Mouse (Mus musculus) hindbrain, embryonic 10.5 days (tissue): ENCODE data around the gene Mtmr1. TPM values are rescaled to one million over a fixed set of nuclear protein-coding genes. Genes with fewer than 3 reads are reported as not detected.

Experiments
- DNase-seq: peaks from one replicate; pipeline ENCODE4 v3.0.0-alpha.2; 2017; ENCODE audit warnings: low spot score
- H3K27ac ChIP-seq: fragments of 300-500 bp; sonication (generic); 2 replicates; pipeline ENCODE4 v1.5.1; 2016; ENCODE audit warnings: mild to moderate bottlenecking, moderate library complexity
- H3K27me3 ChIP-seq: fragments of 300-500 bp; sonication (generic); 2 replicates; pipeline ENCODE4 v1.6.1; 2016; ENCODE audit warnings: mild to moderate bottlenecking; ENCODE audit not compliant: poor library complexity, insufficient read depth, severe bottlenecking
- H3K36me3 ChIP-seq: fragments of 300-500 bp; sonication (generic); 2 replicates; pipeline ENCODE4 v1.6.1; 2016; ENCODE audit warnings: mild to moderate bottlenecking, moderate library complexity
- H3K4me1 ChIP-seq: fragments of 300-500 bp; sonication (generic); replicated peaks from 2 replicates; pipeline ENCODE4 v1.6.1; 2016; ENCODE audit warnings: mild to moderate bottlenecking
- H3K4me3 ChIP-seq: fragments of 300-500 bp; sonication (generic); 2 replicates; pipeline ENCODE4 v1.5.1; 2016; ENCODE audit warnings: mild to moderate bottlenecking, moderate library complexity
- H3K9me3 ChIP-seq: fragments of 300-500 bp; sonication (generic); 2 replicates; pipeline ENCODE4 v1.6.1; 2016; ENCODE audit warnings: mild to moderate bottlenecking, moderate library complexity
- WGBS: fragments of 180-500 bp; shearing (Covaris S2); methylation state at CpG from one replicate; pipeline ENCODE4 v1.1.7; 2016; 5-methylcytosine and 5-hydroxymethylcytosine counted together
- polyA plus RNA-seq: library from polyadenylated mRNA; unstranded; fragments of >200 nt; fragmentation: Nextera tagmentation; extraction: Ambion mirVana; gene quantifications from 2 replicates; pipeline ENCODE4 v1.2.1, GENCODE M21; 2016

Gene Mtmr1
- polyA plus RNA-seq, 1 experiment from 2014 or later, result 7.9 TPM

DNA sequence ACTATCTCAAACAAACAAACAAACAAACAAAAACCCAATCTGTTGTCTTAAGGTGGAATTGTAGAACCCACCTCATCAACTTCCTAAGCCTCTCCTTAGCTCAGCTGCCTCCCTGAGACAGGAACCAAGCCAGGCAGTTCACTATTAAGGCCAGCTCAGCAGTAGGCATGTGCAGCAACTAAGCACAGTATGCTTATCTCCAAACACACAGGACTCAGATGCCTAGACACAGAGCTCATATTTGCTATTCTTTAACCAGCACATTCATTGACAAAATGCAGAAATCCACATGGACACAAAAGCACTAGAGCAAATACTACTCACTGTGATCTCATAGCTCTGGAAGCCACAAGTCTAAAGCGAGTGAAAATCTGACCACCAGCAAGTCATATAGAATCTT lies 100.9 kb downstream of the Mtmr1 start:
- DNase-seq, result no peak
- H3K27me3 ChIP-seq, result no peaks in the 10 kb centered on the region
- H3K9me3 ChIP-seq, result no peaks in the 10 kb centered on the region
- no peaks in the 10 kb centered on the region for H3K36me3 ChIP-seq
- WGBS, result 93% methylated on average over 1 of the region's 1 CpGs
- no peaks in the 10 kb centered on the region for H3K4me1 ChIP-seq
- no peak overlapping the region for H3K27ac ChIP-seq
- H3K4me3 ChIP-seq, result no peak overlapping the region

DNA sequence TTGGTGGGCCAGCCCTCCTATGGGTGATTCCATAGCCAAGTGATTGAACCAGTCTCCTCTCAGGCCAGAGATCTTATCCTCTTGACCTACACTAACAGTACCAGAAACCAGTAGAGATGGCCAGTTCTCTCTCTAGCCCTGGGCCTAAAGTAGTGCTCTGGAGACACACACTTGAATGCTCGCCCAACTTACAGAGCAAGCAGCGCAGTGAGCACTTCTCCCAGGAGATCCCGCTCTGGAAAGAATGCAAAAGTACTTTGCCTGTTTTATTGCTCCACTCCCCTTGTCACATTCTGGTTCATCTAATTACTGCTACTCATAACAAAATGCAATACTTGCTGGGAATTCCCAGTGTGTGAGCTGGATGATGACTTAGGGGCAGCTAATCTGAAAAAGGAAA lies 102.9 kb downstream of the Mtmr1 start:
- no peak overlapping the region for H3K4me3 ChIP-seq
- DNase-seq, result no peak
- no peaks in the 10 kb centered on the region for H3K36me3 ChIP-seq
- H3K4me1 ChIP-seq, result no peaks in the 10 kb centered on the region
- WGBS, result 93% methylated on average over 3 of the region's 3 CpGs
- no peaks in the 10 kb centered on the region for H3K27me3 ChIP-seq
- H3K27ac ChIP-seq, result no peak overlapping the region
- no peaks in the 10 kb centered on the region for H3K9me3 ChIP-seq

Other genes with a start within 250 kb of the Mtmr1 start
- gene Mtm1, start 154.0 kb upstream of the Mtmr1 start, polyA plus RNA-seq, result 2.8 and 3.2 TPM in 2 replicates
- gene Cd99l2, start 128.1 kb downstream of the Mtmr1 start, polyA plus RNA-seq, result 25.7 and 27.5 TPM in 2 replicates
- gene Hmgb3, start 191.2 kb downstream of the Mtmr1 start, polyA plus RNA-seq, result 622 and 677 TPM in 2 replicates